Comparison of ENCODE assay signal across 12 mouse cellular contexts in the genomic region with DNA sequence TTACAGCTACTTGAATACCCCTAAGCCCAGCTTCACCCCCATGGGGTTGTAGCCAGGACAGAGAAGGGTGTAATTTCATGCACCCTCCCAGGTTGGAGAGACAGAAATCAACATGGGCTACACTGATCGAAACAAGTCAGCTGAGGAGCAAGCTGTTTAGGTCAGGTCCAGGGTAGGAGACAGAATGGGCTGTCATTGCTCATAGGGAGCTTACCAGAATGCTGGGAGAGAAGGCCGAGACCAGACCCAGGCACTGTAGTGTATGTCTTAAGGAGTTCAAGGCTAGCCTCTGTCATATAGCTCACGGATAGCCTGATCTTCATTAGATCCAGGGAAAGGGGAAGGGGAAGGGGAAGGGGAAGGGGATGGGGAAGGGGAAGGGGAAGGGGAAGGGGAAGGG. TPM values are rescaled to one million over a fixed set of nuclear protein-coding genes. Genes with fewer than 3 reads are reported as not detected.
DNase-seq lines count a peak whose midpoint lies in the region; ATAC-seq lines count a peak whose summit lies in the region.
"Had no signal": no experiment of that assay in that cellular context is flagged by ENCODE, and none has a peak within 500 bp of the region (broad histone marks: within the 10 kb centered on the region; RNA-seq: fewer than 3 reads in every experiment).

No protein-coding gene starts in this region.

- intact Hi-C loops in heart, postnatal 25 days (cut with DNase I) = loop anchor here (5.0 kb wide), 1 partner anchor 95 kb away; no protein-coding TSS in a partner anchor

- no peaks in the 10 kb centered on the region for H3K9me3 ChIP-seq in heart, embryonic 16.5 days (replicated peaks; ENCODE audit: control insufficient read depth, low read length)
- H3K9me3 ChIP-seq in neural tube, embryonic 12.5 days = no peaks in the 10 kb centered on the region
- 0 out of 2 replicates have a peak, but pooled peaks cover 4% of the 10 kb centered on the region for H3K9me3 ChIP-seq in midbrain, embryonic 13.5 days
- H3K9me3 ChIP-seq in limb, embryonic 10.5 days (replicated peaks) = no peaks in the 10 kb centered on the region
- H3K9me3 ChIP-seq: embryonic facial prominence, embryonic 13.5 days; limb, embryonic 15.5 days had no signal

- 66% methylated on average over 3 of the region's 3 CpGs for WGBS in heart, embryonic 16.5 days
- WGBS in neural tube, embryonic 12.5 days = 82% methylated on average over 2 of the region's 3 CpGs
- WGBS in midbrain, embryonic 13.5 days = 88% methylated on average over 3 of the region's 3 CpGs
- 83% methylated on average over 2 of the region's 3 CpGs for WGBS in limb, embryonic 10.5 days

- H3K4me3 ChIP-seq in heart, embryonic 16.5 days (ENCODE audit: low read length) = no peak overlapping the region
- H3K4me3 ChIP-seq in neural tube, embryonic 12.5 days = no peak overlapping the region
- H3K4me3 ChIP-seq in midbrain, embryonic 13.5 days (replicated peaks) = no peak overlapping the region
- H3K4me3 ChIP-seq in limb, embryonic 10.5 days = no peak overlapping the region

- H3K27me3 ChIP-seq in heart, embryonic 16.5 days (ENCODE audit: control insufficient read depth, insufficient read depth, low read length) = no peaks in the 10 kb centered on the region
- H3K27me3 ChIP-seq in neural tube, embryonic 12.5 days (replicated peaks) = no peaks in the 10 kb centered on the region
- H3K27me3 ChIP-seq in midbrain, embryonic 13.5 days = no peaks in the 10 kb centered on the region
- no peaks in the 10 kb centered on the region for H3K27me3 ChIP-seq in limb, embryonic 10.5 days (ENCODE audit: low read depth, poor library complexity, severe bottlenecking)
- H3K27me3 ChIP-seq: embryonic facial prominence, embryonic 13.5 days; limb, embryonic 15.5 days; Patski had no signal

- H3K4me2 ChIP-seq in heart, embryonic 16.5 days (ENCODE audit: low read depth, low read length) = no peak overlapping the region
- H3K4me2 ChIP-seq in neural tube, embryonic 12.5 days (replicated peaks) = peak overlapping the region; percentile 48; the same call in 1 of the 2 replicates
- H3K4me2 ChIP-seq in midbrain, embryonic 13.5 days (replicated peaks) = no peak overlapping the region

- ATAC-seq in heart, embryonic 16.5 days (replicated peaks; ENCODE audit: extremely low read depth, insufficient read depth, low FRiP score) = no peak
- peak; percentile 16; the same call in 1 of the 2 replicates for ATAC-seq in neural tube, embryonic 12.5 days (ENCODE audit: low FRiP score, low read depth)
- ATAC-seq in midbrain, embryonic 13.5 days = peak; percentile 59; the same call in 1 of the 2 replicates
- ATAC-seq: activated CD4-positive, CD25-positive, alpha-beta regulatory T cell, adult 4 months had no signal

- no peaks in the 10 kb centered on the region for H3K36me3 ChIP-seq in heart, embryonic 16.5 days (ENCODE audit: control insufficient read depth, insufficient read depth)
- H3K36me3 ChIP-seq in neural tube, embryonic 12.5 days = no peaks in the 10 kb centered on the region
- no peaks in the 10 kb centered on the region for H3K36me3 ChIP-seq in midbrain, embryonic 13.5 days
- H3K36me3 ChIP-seq in limb, embryonic 10.5 days = no peaks in the 10 kb centered on the region
- H3K36me3 ChIP-seq: embryonic facial prominence, embryonic 13.5 days; limb, embryonic 15.5 days had no signal

- peak overlapping the region; percentile 48; the same call in 1 of the 2 replicates for H3K27ac ChIP-seq in heart, embryonic 16.5 days (ENCODE audit: low read length)
- no peak overlapping the region for H3K27ac ChIP-seq in neural tube, embryonic 12.5 days
- H3K27ac ChIP-seq in midbrain, embryonic 13.5 days = no peak overlapping the region
- no peak overlapping the region for H3K27ac ChIP-seq in limb, embryonic 10.5 days
- H3K27ac ChIP-seq: embryonic facial prominence, embryonic 13.5 days; limb, embryonic 15.5 days had no signal

- H3K9ac ChIP-seq in heart, embryonic 16.5 days (ENCODE audit: low read length) = no peak overlapping the region
- H3K9ac ChIP-seq in neural tube, embryonic 12.5 days = no peak overlapping the region
- no peak overlapping the region for H3K9ac ChIP-seq in midbrain, embryonic 13.5 days (replicated peaks)
- H3K9ac ChIP-seq: limb, embryonic 15.5 days; lung, embryonic 14.5 days had no signal

- no peaks in the 10 kb centered on the region for H3K4me1 ChIP-seq in heart, embryonic 16.5 days (ENCODE audit: control insufficient read depth, insufficient read depth, low read length)
- H3K4me1 ChIP-seq in neural tube, embryonic 12.5 days = no peaks in the 10 kb centered on the region
- H3K4me1 ChIP-seq in midbrain, embryonic 13.5 days (replicated peaks) = no peaks in the 10 kb centered on the region
- no peaks in the 10 kb centered on the region for H3K4me1 ChIP-seq in limb, embryonic 10.5 days
- H3K4me1 ChIP-seq: embryonic facial prominence, embryonic 13.5 days had no signal

- no peak for DNase-seq in heart, postnatal 25 days (ENCODE audit: low spot score)
- no peak for DNase-seq in neural tube, embryonic 10.5 days (ENCODE audit: extremely low spot score, low spot score)
- no peak for DNase-seq in left cerebral cortex, adult 11 months (ENCODE audit: low spot score)
- DNase-seq in limb, embryonic 10.5 days (ENCODE audit: low spot score) = no peak

RNA-seq across cellular contexts. Expression of a gene that starts 30.6 kb away (rescaled TPM):
- polyA plus RNA-seq in heart, embryonic 16.5 days (2015; fragmentation: Nextera tagmentation; extraction: Ambion mirVana) = 10.6 and 12.2 TPM in 2 replicates
- total RNA-seq in heart, postnatal 25 days (2021) = 10 to 100 TPM; 17.3 to 18.4 TPM
- polyA plus RNA-seq in neural tube, embryonic 12.5 days (2016; fragmentation: Nextera tagmentation; extraction: Ambion mirVana) = 14.7 and 17.5 TPM in 2 replicates
- polyA plus RNA-seq in midbrain, embryonic 13.5 days (2015; fragmentation: Nextera tagmentation; extraction: Ambion mirVana) = 17.8 and 19.5 TPM in 2 replicates
- polyA plus RNA-seq in limb, embryonic 10.5 days (2016; fragmentation: Nextera tagmentation; extraction: Ambion mirVana) = 8.4 and 11.0 TPM in 2 replicates
